Mouse (Mus musculus) CH12.LX (cell line): ENCODE measurements around the gene Sidt2. TPM values are rescaled to one million over a fixed set of nuclear protein-coding genes. Genes with fewer than 3 reads are reported as not detected.

Experiments
- DNase-seq: peaks from one replicate; pipeline ENCODE4 v3.0.0-alpha.2; 2013; ENCODE audit errors: extremely low read depth
- H3K27ac ChIP-seq: 2 replicates; pipeline ENCODE4 v1.5.1; 2012; ENCODE audit warnings: low read depth, mild to moderate bottlenecking, control low read depth, moderate library complexity; ENCODE audit not compliant: insufficient read depth
- H3K27me3 ChIP-seq: replicated peaks from 2 replicates; pipeline ENCODE3; 2012; ENCODE audit warnings: inconsistent platforms
- H3K36me3 ChIP-seq, 2 experiments: replicated peaks in 1 of 2; 2 replicates each; pipeline versions ENCODE3 to v1.6.1; 2012; ENCODE audit warnings: inconsistent platforms in 1 of 2, low read length in 1 of 2, mild to moderate bottlenecking in 1 of 2, mixed read lengths in 1 of 2, moderate library complexity in 1 of 2; ENCODE audit not compliant: control insufficient read depth in 1 of 2, insufficient read depth in 1 of 2
- H3K4me1 ChIP-seq, 2 experiments: 2 replicates each; pipeline ENCODE4 v1.6.1; 2012; ENCODE audit warnings: inconsistent platforms in 1 of 2, moderate library complexity in 1 of 2; ENCODE audit not compliant: insufficient read depth in 2 of 2, control insufficient read depth in 1 of 2
- H3K4me2 ChIP-seq: 2 replicates; pipeline ENCODE4 v1.6.1; 2012; ENCODE audit warnings: low read depth, mild to moderate bottlenecking, control low read depth; ENCODE audit not compliant: poor library complexity, insufficient read depth, severe bottlenecking
- H3K4me3 ChIP-seq, 3 experiments: fragments of 150-350 bp in 1 of 3; sonication (generic) in 1 of 3; replicated peaks in 1 of 3; 2 replicates each; pipeline versions ENCODE3 to v1.5.1; 2011 to 2012; ENCODE audit warnings: low read depth in 2 of 3, low read length in 2 of 3, mild to moderate bottlenecking in 2 of 3, moderate library complexity in 2 of 3, control low read depth in 1 of 3, improper control_type of control experiment in 1 of 3, inconsistent platforms in 1 of 3, mixed read lengths in 1 of 3; ENCODE audit not compliant: poor library complexity in 1 of 3
- H3K79me2 ChIP-seq: replicated peaks from 2 replicates; pipeline ENCODE4 v1.6.1; 2012; ENCODE audit warnings: mild to moderate bottlenecking, moderate library complexity; ENCODE audit not compliant: control insufficient read depth, poor library complexity, insufficient read depth, severe bottlenecking; ENCODE audit errors: extremely low read depth
- H3K9ac ChIP-seq: 2 replicates; pipeline ENCODE4 v1.6.1; 2012; ENCODE audit warnings: low read depth, mild to moderate bottlenecking, control low read depth, moderate library complexity; ENCODE audit not compliant: insufficient read depth
- H3K9me3 ChIP-seq: replicated peaks from 2 replicates; pipeline ENCODE3; 2012; ENCODE audit warnings: low read length, inconsistent platforms, mixed read lengths
- CHD1 ChIP-seq: IDR thresholded peaks from 2 replicates; pipeline ENCODE4 v1.6.1; 2012; ENCODE audit warnings: low read depth, low read length, improper control_type of control experiment, inconsistent platforms
- CTCF ChIP-seq, 2 experiments: IDR thresholded peaks in 1 of 2; conservative IDR thresholded peaks in 1 of 2; 2 replicates each; pipeline ENCODE4 v1.5.1; 2011 to 2012; ENCODE audit warnings: low read depth in 2 of 2, low read length in 2 of 2, improper control_type of control experiment in 1 of 2, inconsistent platforms in 1 of 2, mild to moderate bottlenecking in 1 of 2, moderate library complexity in 1 of 2
- ELF1 ChIP-seq: IDR thresholded peaks from 2 replicates; pipeline ENCODE4 v1.6.1; 2014; ENCODE audit warnings: low read depth, mild to moderate bottlenecking, inconsistent platforms, low read length, improper control_type of control experiment
- GABPA ChIP-seq: IDR thresholded peaks from 2 replicates; pipeline ENCODE4 v1.6.1; 2012; ENCODE audit warnings: low read depth, low read length, improper control_type of control experiment, inconsistent platforms; ENCODE audit not compliant: insufficient replicate concordance
- JUN ChIP-seq: IDR thresholded peaks from 2 replicates; pipeline ENCODE4 v1.6.1; 2011; ENCODE audit warnings: low read depth, mild to moderate bottlenecking, low read length, improper control_type of control experiment, moderate library complexity; ENCODE audit not compliant: insufficient read depth
- KAT2A ChIP-seq: IDR thresholded peaks from 2 replicates; pipeline ENCODE4 v1.6.1; 2012; ENCODE audit warnings: low read length, improper control_type of control experiment, inconsistent platforms; ENCODE audit not compliant: insufficient replicate concordance
- MAFK ChIP-seq: IDR thresholded peaks from 2 replicates; pipeline ENCODE4 v1.6.1; 2011; ENCODE audit warnings: low read length, improper control_type of control experiment; ENCODE audit not compliant: insufficient replicate concordance
- MAX ChIP-seq: IDR thresholded peaks from 2 replicates; pipeline ENCODE4 v1.6.1; 2011; ENCODE audit warnings: low read length, improper control_type of control experiment
- MEF2A ChIP-seq: IDR thresholded peaks from 2 replicates; pipeline ENCODE4 v1.6.1; 2014; ENCODE audit warnings: low read depth, mild to moderate bottlenecking, inconsistent platforms, low read length, improper control_type of control experiment, borderline replicate concordance
- MYC ChIP-seq: IDR thresholded peaks from 2 replicates; pipeline ENCODE4 v1.6.1; 2011; ENCODE audit warnings: low read depth, mild to moderate bottlenecking, improper control_type of control experiment, low read length
- NELFE ChIP-seq: IDR thresholded peaks from 2 replicates; pipeline ENCODE4 v1.6.1; 2011; ENCODE audit warnings: low read depth, low read length, improper control_type of control experiment
- NRF1 ChIP-seq: IDR thresholded peaks from 2 replicates; pipeline ENCODE4 v1.6.1; 2014; ENCODE audit warnings: low read depth, mild to moderate bottlenecking, inconsistent platforms, low read length, improper control_type of control experiment, moderate library complexity
- PAX5 ChIP-seq: IDR thresholded peaks from 2 replicates; pipeline ENCODE4 v1.6.1; 2012; ENCODE audit warnings: low read length, inconsistent platforms, mixed read lengths
- POLR2A ChIP-seq: IDR thresholded peaks from 2 replicates; pipeline ENCODE4 v1.6.1; 2011; ENCODE audit warnings: low read depth, mild to moderate bottlenecking, improper control_type of control experiment, low read length
- RCOR1 ChIP-seq: conservative IDR thresholded peaks from 2 replicates; pipeline ENCODE4 v1.6.1; 2012; ENCODE audit warnings: low read depth, mild to moderate bottlenecking, inconsistent platforms, low read length, improper control_type of control experiment
- SMC3 ChIP-seq: IDR thresholded peaks from 2 replicates; pipeline ENCODE4 v1.6.1; 2011; ENCODE audit warnings: low read depth, low read length, improper control_type of control experiment
- TBP ChIP-seq: conservative IDR thresholded peaks from 2 replicates; pipeline ENCODE4 v1.6.1; 2011; ENCODE audit warnings: low read depth, low read length, improper control_type of control experiment
- TCF12 ChIP-seq: IDR thresholded peaks from 2 replicates; pipeline ENCODE4 v1.6.1; 2014; ENCODE audit warnings: low read depth, mild to moderate bottlenecking, inconsistent platforms, low read length, improper control_type of control experiment
- UBTF ChIP-seq: IDR thresholded peaks from 2 replicates; pipeline ENCODE4 v1.6.1; 2012; ENCODE audit warnings: low read depth, mild to moderate bottlenecking, inconsistent platforms, low read length, improper control_type of control experiment, moderate library complexity
- USF2 ChIP-seq: conservative IDR thresholded peaks from 2 replicates; pipeline ENCODE4 v1.6.1; 2011; ENCODE audit warnings: low read depth, low read length, improper control_type of control experiment
- ZC3H11A ChIP-seq: IDR thresholded peaks from 2 replicates; pipeline ENCODE4 v1.6.1; 2012; ENCODE audit warnings: low read depth, mild to moderate bottlenecking, inconsistent platforms, low read length, improper control_type of control experiment
- ZKSCAN1 ChIP-seq: IDR thresholded peaks from 2 replicates; pipeline ENCODE4 v1.6.1; 2012; ENCODE audit warnings: low read depth, inconsistent platforms, low read length, improper control_type of control experiment, borderline replicate concordance
- ZMIZ1 ChIP-seq: IDR thresholded peaks from 2 replicates; pipeline ENCODE4 v1.6.1; 2012; ENCODE audit warnings: low read depth, mild to moderate bottlenecking, inconsistent platforms, low read length, improper control_type of control experiment
- ZNF384 ChIP-seq: IDR thresholded peaks from 2 replicates; pipeline ENCODE4 v1.6.1; 2012; ENCODE audit warnings: low read depth, low read length, improper control_type of control experiment, inconsistent platforms
- dilution Hi-C: fragments of 300-500 bp; cut with MboI; formaldehyde crosslinking; loops from 2 replicates; pipeline ENCODE4 v1.14.3; 2020; ENCODE audit warnings: low sequenced_read_pairs; ENCODE audit not compliant: extremely low pct_unique_long_range_greater_than_20kb, extremely low pct_ligation_motif_present
- in situ Hi-C: fragments of 300-500 bp; cut with MboI; formaldehyde crosslinking; loops from 3 replicates; pipeline ENCODE4 v1.14.3; 2019; ENCODE audit warnings: low sequenced_read_pairs, low pct_ligation_motif_present, low pct_unique_long_range_greater_than_20kb, mixed read lengths
- polyA plus RNA-seq: library from polyadenylated mRNA; unstranded; fragments of >175 nt; gene quantifications from 2 replicates; pipeline ENCODE4 v1.2.1, GENCODE M21; 2012; ENCODE audit warnings: low read depth; ENCODE audit not compliant: insufficient read length
- total RNA-seq, 2 experiments: library from RNA; depleted of rRNA; stranded (reverse); fragments of 300-350 nt in 1 of 2; fragments of >200 nt in 1 of 2; gene quantifications; 2 replicates each; pipeline ENCODE4 v1.2.3; 2012 to 2014

Sidt2 gene
- total and polyA plus RNA-seq, 3 experiments = 38.9 to 143 (median 47.8) TPM

GRCm38 (mm10) chr9:45917041-45917934 is 37.8 kb downstream of the Sidt2 start:
- Histone ChIP-seq H3K27ac (no peak overlapping the region), H3K9me3 (no peaks in the 10 kb centered on the region), H3K36me3 (peaks cover 65 to 96% of the 10 kb centered on the region in 2 experiments), H3K27me3 (no peaks in the 10 kb centered on the region), H3K4me3 (no peak overlapping the region), H3K9ac (no peak overlapping the region), H3K79me2 (no peaks in the 10 kb centered on the region), H3K4me2 (no peak overlapping the region), H3K4me1 (no peaks in the 10 kb centered on the region)
- DNase-seq = no peak
- TF ChIP-seq MYC (no peak), NRF1 (no peak), ZKSCAN1 (no peak), NELFE (no peak), JUN (no peak), CHD1 (no peak), MAX (no peak)
- dilution Hi-C loops = no loop called here
- in situ Hi-C loops = no loop called here

- no peak overlapping the region for H3K9ac ChIP-seq
- H3K4me3 ChIP-seq = no peak overlapping the region
- no peak overlapping the region for H3K4me2 ChIP-seq
- no peaks in the 10 kb centered on the region for H3K4me1 ChIP-seq
- no peaks in the 10 kb centered on the region for H3K27me3 ChIP-seq
- no peak for DNase-seq
- H3K79me2 ChIP-seq = no peaks in the 10 kb centered on the region
- no peaks in the 10 kb centered on the region for H3K9me3 ChIP-seq
- no peak for TF ChIP-seq POLR2A
- TF ChIP-seq ZNF384 = no peak
- no peak for TF ChIP-seq ZC3H11A
- TF ChIP-seq GABPA = no peak
- no peak for TF ChIP-seq ZMIZ1
- no peak for TF ChIP-seq RCOR1
- no peak for TF ChIP-seq ELF1
- TF ChIP-seq KAT2A = no peak
- TF ChIP-seq USF2 = no peak
- TF ChIP-seq TCF12 = no peak
- TF ChIP-seq PAX5 = no peak
- TF ChIP-seq TBP = no peak
- no peak for TF ChIP-seq ZKSCAN1
- no peak for TF ChIP-seq SMC3
- TF ChIP-seq UBTF = no peak
- no peak for TF ChIP-seq MAFK
- no peak for TF ChIP-seq CTCF (conservative IDR thresholded peaks at IDR 0.05 in 1 of 2, IDR thresholded peaks at IDR 0.05 in 1 of 2; ENCODE audit: low read depth in 2 of 2, low read length in 2 of 2)
- no peak for TF ChIP-seq MEF2A
- TF ChIP-seq MYC = no peak
- no peak for TF ChIP-seq NRF1
- H3K27ac ChIP-seq = no peak overlapping the region
- peaks cover 70 to 98% of the 10 kb centered on the region in 2 experiments for H3K36me3 ChIP-seq
- in situ Hi-C loops (no loop called here), dilution Hi-C loops (no loop called here)
Observed at GRCm38 (mm10) chr9:45915659-45916058, 39.4 kb downstream of the Sidt2 start.
